Comparison of ENCODE assay signal across 8 mouse cellular contexts in genomic region chr2:168590556-168590955, GRCm38 (mm10). TPM values are rescaled to one million over a fixed set of nuclear protein-coding genes. Genes with fewer than 3 reads are reported as not detected.
A peak's percentile ranks its signal among the peaks of the same experiment; 100 is the strongest.
DNase-seq lines count a peak whose midpoint lies in the region; ATAC-seq and TF ChIP-seq lines count a peak whose summit lies in the region.

No protein-coding gene starts in this region.

- peak overlapping the region; percentile 78 for H3K4me2 ChIP-seq in kidney, embryonic 16.5 days (replicated peaks; ENCODE audit: low read depth, low read length)
- peak overlapping the region; percentile 59 for H3K4me2 ChIP-seq in forebrain, embryonic 16.5 days (ENCODE audit: low read length)
- H3K4me2 ChIP-seq in liver, postnatal 0 days (ENCODE audit: low read depth, low read length): peak overlapping the region; percentile 70

- ATAC-seq in kidney, embryonic 16.5 days (ENCODE audit: low FRiP score, low TSS enrichment): no peak
- no peak for ATAC-seq in forebrain, embryonic 16.5 days
- ATAC-seq in liver, postnatal 0 days: no peak; the same call in 1 of the 2 replicates

- peak overlapping the region; percentile 70; the same call in 1 of the 2 replicates for H3K9ac ChIP-seq in kidney, embryonic 16.5 days (replicated peaks; ENCODE audit: low read length)
- H3K9ac ChIP-seq in forebrain, embryonic 16.5 days (replicated peaks; ENCODE audit: low read depth, low read length): no peak overlapping the region
- no peak overlapping the region for H3K9ac ChIP-seq in liver, postnatal 0 days (replicated peaks)

- H3K27ac ChIP-seq in kidney, embryonic 16.5 days (ENCODE audit: low read length): no peak overlapping the region
- no peak overlapping the region for H3K27ac ChIP-seq in forebrain, embryonic 16.5 days (ENCODE audit: low read length)
- H3K27ac ChIP-seq in liver, postnatal 0 days (ENCODE audit: low read depth): no peak overlapping the region

- peaks cover 20% of the 10 kb centered on the region; the same call in 1 of the 2 replicates for H3K27me3 ChIP-seq in kidney, embryonic 16.5 days (ENCODE audit: insufficient read depth, low read length)
- H3K27me3 ChIP-seq in forebrain, embryonic 16.5 days (replicated peaks; ENCODE audit: control insufficient read depth, insufficient read depth, low read length): peaks cover 2% of the 10 kb centered on the region; the same call in 1 of the 2 replicates
- peaks cover 25% of the 10 kb centered on the region for H3K27me3 ChIP-seq in liver, postnatal 0 days (ENCODE audit: insufficient read depth, low read length)
- H3K27me3 ChIP-seq in splenic B cell, adult 2 months (ENCODE audit: control insufficient read depth, insufficient read depth, low read length, poor library complexity, severe bottlenecking): no peaks in the 10 kb centered on the region

- TF ChIP-seq CTCF in liver, postnatal 0 days (IDR thresholded peaks at IDR 0.05; ENCODE audit: low read depth): no peak

- peaks cover 26% of the 10 kb centered on the region for H3K4me1 ChIP-seq in kidney, embryonic 16.5 days (ENCODE audit: insufficient read depth, low read length)
- H3K4me1 ChIP-seq in forebrain, embryonic 16.5 days (replicated peaks; ENCODE audit: control insufficient read depth, insufficient read depth, low read length): peaks cover 26% of the 10 kb centered on the region
- H3K4me1 ChIP-seq in liver, postnatal 0 days (ENCODE audit: insufficient read depth): peaks cover 7% of the 10 kb centered on the region; the same call in 1 of the 2 replicates

- no peaks in the 10 kb centered on the region for H3K36me3 ChIP-seq in kidney, embryonic 16.5 days (ENCODE audit: insufficient read depth, low read length)
- H3K36me3 ChIP-seq in forebrain, embryonic 16.5 days (ENCODE audit: control insufficient read depth, insufficient read depth): no peaks in the 10 kb centered on the region
- no peaks in the 10 kb centered on the region for H3K36me3 ChIP-seq in liver, postnatal 0 days (replicated peaks; ENCODE audit: insufficient read depth, low read length)
- no peaks in the 10 kb centered on the region for H3K36me3 ChIP-seq in splenic B cell, adult 2 months (ENCODE audit: control insufficient read depth, insufficient read depth, low read length, poor library complexity, severe bottlenecking)

- H3K9me3 ChIP-seq in kidney, embryonic 16.5 days (ENCODE audit: low read length): no peaks in the 10 kb centered on the region
- H3K9me3 ChIP-seq in forebrain, embryonic 16.5 days (ENCODE audit: control insufficient read depth, low read length): no peaks in the 10 kb centered on the region
- no peaks in the 10 kb centered on the region for H3K9me3 ChIP-seq in liver, postnatal 0 days (ENCODE audit: low read length)

- DNase-seq in kidney, adult 9 months: no peak
- no peak for DNase-seq in liver, postnatal 0 days
- peak; percentile 76 for DNase-seq in splenic B cell, adult 2 months (ENCODE audit: low read depth, low spot score)
- DNase-seq in cerebellum, adult 9-11 months: no peak
- DNase-seq in adrenal gland, adult (ENCODE audit: inconsistent age in 2 of 2, low spot score in 1 of 2): no peak
- no peak for DNase-seq in adrenal gland, postnatal 14 days

- no peak for TF ChIP-seq EP300 in liver, postnatal 0 days (IDR thresholded peaks at IDR 0.05; ENCODE audit: low read depth)

- WGBS in kidney, embryonic 16.5 days: 22% methylated on average over 10 of the region's 10 CpGs
- 50% methylated on average over 10 of the region's 10 CpGs for WGBS in forebrain, embryonic 16.5 days
- WGBS in liver, postnatal 0 days (ENCODE audit: insufficient replicate concordance): 14% methylated on average over 10 of the region's 10 CpGs

- peak overlapping the region; percentile 57 for H3K4me3 ChIP-seq in kidney, embryonic 16.5 days (ENCODE audit: low read length)
- H3K4me3 ChIP-seq in forebrain, embryonic 16.5 days (replicated peaks; ENCODE audit: low read length): no peak overlapping the region; the same call in 1 of the 2 replicates
- peak overlapping the region; percentile 47; the same call in 1 of the 2 replicates for H3K4me3 ChIP-seq in liver, postnatal 0 days (ENCODE audit: low read depth, low read length)

RNA-seq across cellular contexts. Expression of gene Nfatc2, which starts 10.9 kb away (rescaled TPM):
- polyA plus RNA-seq in kidney, embryonic 16.5 days (2015; fragmentation: Nextera tagmentation; extraction: Ambion mirVana): 2.6 and 2.8 TPM in 2 replicates
- polyA plus RNA-seq in forebrain, embryonic 16.5 days (2015; fragmentation: Nextera tagmentation; extraction: Ambion mirVana): 1.8 and 2.0 TPM in 2 replicates
- 0.11 and 0.18 TPM in 2 replicates for polyA plus RNA-seq in liver, postnatal 0 days (2015; fragmentation: Nextera tagmentation; extraction: Ambion mirVana)
- total RNA-seq in adrenal gland, postnatal 14 days (2021): 2.7 and 7.6 TPM in 2 replicates
